Mouse (Mus musculus): Measurements from ENCODE around the gene Snx22. TPM values are rescaled to one million over a fixed set of nuclear protein-coding genes. Genes with fewer than 3 reads are reported as not detected.

The Snx22 gene
- polyA plus RNA-seq (2015; fragmentation: Nextera tagmentation; extraction: Ambion mirVana): 5.3 and 6.0 TPM in 2 replicates

DNA sequence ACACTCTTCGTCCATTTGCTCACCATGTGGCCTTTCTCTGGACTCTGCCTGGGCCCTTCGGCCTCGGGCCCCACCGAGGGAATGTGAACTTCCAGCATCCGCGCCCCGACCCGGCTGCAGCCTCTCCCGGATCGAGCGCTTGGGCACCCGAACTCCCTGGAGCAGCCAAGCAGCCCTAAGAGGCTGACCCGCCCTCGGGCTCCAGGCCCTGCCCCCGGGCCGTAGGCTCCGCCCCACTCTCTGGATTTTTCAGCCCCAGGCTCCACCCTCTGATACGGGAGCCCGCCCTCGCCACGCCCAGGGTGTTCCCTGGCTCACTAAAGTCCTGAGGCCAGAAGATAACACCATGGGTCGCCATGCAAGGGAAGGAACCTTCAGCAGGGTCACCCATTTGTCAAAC, at the start of gene Snx22:
TSS of gene Snx22 (minus strand) at position 137 of the 400 bp plus-strand sequence.
- Histone ChIP-seq H3K27ac (replicated peaks) (no peak within 1 kb of the TSS), H3K4me1 (peaks cover 14% of the 10 kb centered on the region), H3K9ac (peak within 1 kb of the TSS; percentile 40), H3K36me3 (peaks cover 24% of the 10 kb centered on the region), H3K4me2 (replicated peaks) (peak within 1 kb of the TSS; percentile 83), H3K9me3 (replicated peaks) (no peaks in the 10 kb centered on the region), H3K27me3 (peaks cover 34% of the 10 kb centered on the region), H3K4me3 (replicated peaks) (peak within 1 kb of the TSS; percentile 48)
- peak; percentile 67 for ATAC-seq (ENCODE audit: insufficient number of reproducible peaks, low FRiP score, low TSS enrichment, low read depth)
- WGBS: under 1% methylated on average over 22 of the region's 22 CpGs

DNA sequence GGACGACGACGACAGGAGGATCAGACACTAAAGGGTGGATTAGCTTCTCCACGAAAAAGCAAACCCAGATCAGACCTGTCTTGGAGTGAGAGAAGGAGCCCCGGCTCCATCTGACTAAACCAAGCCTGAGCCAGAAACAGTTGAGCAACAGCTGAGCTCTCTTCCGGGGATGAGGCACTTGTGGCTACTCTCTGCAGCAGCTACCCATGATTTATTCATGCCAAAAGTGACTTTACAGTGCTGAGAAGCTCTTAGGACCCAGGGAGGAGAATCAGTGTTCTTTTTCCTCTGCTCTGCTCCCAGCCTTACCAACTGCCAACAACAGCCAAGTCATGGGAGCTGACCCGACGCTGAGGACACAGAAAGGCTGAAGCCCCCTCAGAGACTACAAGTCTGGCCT, 47.4 kb upstream of the Snx22 start:
- WGBS: 62% methylated on average over 8 of the region's 8 CpGs
- no peaks in the 10 kb centered on the region for H3K4me1 ChIP-seq
- H3K27ac ChIP-seq (replicated peaks): peak overlapping the region; percentile 23; the same call in 1 of the 2 replicates
- no peak for ATAC-seq (ENCODE audit: insufficient number of reproducible peaks, low FRiP score, low TSS enrichment, low read depth)
- no peak overlapping the region for H3K4me3 ChIP-seq (replicated peaks)
- no peaks in the 10 kb centered on the region for H3K27me3 ChIP-seq
- no peak overlapping the region for H3K9ac ChIP-seq
- H3K36me3 ChIP-seq: peaks cover 16% of the 10 kb centered on the region; the same call in 1 of the 2 replicates
- no peak overlapping the region for H3K4me2 ChIP-seq (replicated peaks)
- H3K9me3 ChIP-seq (replicated peaks): no peaks in the 10 kb centered on the region

DNA sequence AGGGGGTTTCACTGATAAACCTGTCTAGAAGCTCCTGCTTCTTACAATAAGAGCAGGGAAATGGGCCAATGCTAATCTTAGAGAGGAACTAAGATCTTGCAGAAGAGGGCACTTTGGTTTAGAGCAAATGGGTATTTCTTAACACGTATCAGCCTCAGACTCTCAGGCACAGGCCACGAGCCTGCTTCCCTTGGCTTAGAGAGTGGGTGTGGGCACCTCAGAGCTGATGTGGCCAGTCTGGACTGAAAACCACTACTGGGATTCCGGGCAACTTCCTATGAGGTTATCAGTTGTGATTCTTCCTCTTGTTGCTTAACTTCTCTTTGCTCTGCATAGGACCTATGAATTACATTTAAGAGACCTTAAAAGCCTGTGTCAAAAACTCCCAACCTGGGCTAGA, 44.8 kb upstream of the Snx22 start:
- no peak overlapping the region for H3K27ac ChIP-seq (replicated peaks)
- no peak overlapping the region for H3K4me3 ChIP-seq (replicated peaks)
- no peak overlapping the region for H3K4me2 ChIP-seq (replicated peaks)
- no peaks in the 10 kb centered on the region for H3K9me3 ChIP-seq (replicated peaks)
- WGBS: 85% methylated on average over 3 of the region's 3 CpGs
- H3K9ac ChIP-seq: no peak overlapping the region
- peaks cover 16% of the 10 kb centered on the region; the same call in 1 of the 2 replicates for H3K36me3 ChIP-seq
- ATAC-seq (ENCODE audit: insufficient number of reproducible peaks, low FRiP score, low TSS enrichment, low read depth): no peak
- H3K4me1 ChIP-seq: 0 out of 2 replicates have a peak, but pooled peaks cover 6% of the 10 kb centered on the region
- H3K27me3 ChIP-seq: no peaks in the 10 kb centered on the region

DNA sequence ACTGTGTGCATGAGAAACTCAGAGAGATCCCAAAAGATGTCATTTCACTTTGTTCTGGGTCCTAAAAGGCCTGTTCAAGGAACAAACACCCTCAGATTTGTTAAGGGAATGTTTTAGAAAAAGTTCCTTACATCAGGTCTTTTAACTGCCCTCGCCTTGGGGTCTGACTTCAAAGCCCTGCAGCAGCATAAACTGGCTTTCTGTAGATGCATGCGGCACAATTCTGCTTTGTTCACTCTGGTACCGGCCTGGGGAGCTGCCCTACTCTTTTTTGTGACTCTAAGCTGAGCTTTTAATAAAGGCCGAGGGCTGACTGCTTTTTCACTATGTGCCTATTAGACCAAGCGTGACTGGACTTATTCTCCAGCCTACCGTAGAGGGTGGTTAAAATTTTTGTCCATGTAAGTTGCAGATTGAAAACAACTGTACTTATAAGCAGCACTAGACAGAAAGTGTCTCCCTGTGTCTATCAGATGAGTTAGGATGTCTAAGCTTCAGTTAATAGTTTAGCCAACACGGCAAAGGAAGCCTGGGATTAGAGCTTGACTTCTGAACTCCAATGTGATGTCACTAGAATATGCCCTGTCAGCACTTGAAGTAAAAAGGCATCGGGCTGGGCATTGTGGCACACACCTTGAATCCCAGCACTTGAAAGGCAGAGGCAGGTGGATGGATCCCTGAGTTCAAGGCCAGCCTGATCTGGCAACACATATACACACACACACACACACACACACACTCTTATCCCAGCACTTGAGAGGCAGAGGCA, 41.3 kb upstream of the Snx22 start:
- Histone ChIP-seq H3K9ac (no peak overlapping the region), H3K4me2 (replicated peaks) (no peak overlapping the region), H3K4me1 (0 out of 2 replicates have a peak, but pooled peaks cover 6% of the 10 kb centered on the region), H3K4me3 (replicated peaks) (no peak overlapping the region), H3K36me3 (peaks cover 40% of the 10 kb centered on the region), H3K9me3 (replicated peaks) (no peaks in the 10 kb centered on the region), H3K27ac (replicated peaks) (no peak overlapping the region), H3K27me3 (no peaks in the 10 kb centered on the region)
- no peak; the same call in 1 of the 2 replicates for ATAC-seq (ENCODE audit: insufficient number of reproducible peaks, low FRiP score, low TSS enrichment, low read depth)
- 45% methylated on average over 8 of the region's 8 CpGs for WGBS

DNA sequence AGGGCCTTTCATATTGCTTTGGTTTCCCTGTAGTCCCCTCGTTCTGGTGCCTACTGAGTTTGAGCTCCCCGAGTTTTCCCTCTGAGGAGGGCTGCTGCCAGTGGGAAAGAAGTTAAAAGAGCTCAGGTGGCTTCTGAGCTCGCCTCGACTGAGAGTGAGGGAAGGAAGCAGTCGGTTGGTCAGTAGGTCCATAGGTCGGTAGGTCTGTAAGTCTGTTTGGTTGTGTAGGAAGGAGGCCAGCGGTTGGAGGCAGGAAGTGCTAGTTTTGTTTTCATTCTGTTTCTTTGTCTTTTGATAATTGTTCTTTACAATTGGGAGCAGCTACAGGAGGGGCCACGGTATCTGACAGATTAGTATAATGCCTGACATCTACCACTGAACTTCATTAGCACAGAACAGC, 40.6 kb upstream of the Snx22 start:
- H3K9ac ChIP-seq: no peak overlapping the region
- no peaks in the 10 kb centered on the region for H3K27me3 ChIP-seq
- peaks cover 42% of the 10 kb centered on the region for H3K36me3 ChIP-seq
- H3K4me3 ChIP-seq (replicated peaks): no peak overlapping the region
- H3K4me1 ChIP-seq: 0 out of 2 replicates have a peak, but pooled peaks cover 6% of the 10 kb centered on the region
- WGBS: 61% methylated on average over 8 of the region's 8 CpGs
- ATAC-seq (ENCODE audit: insufficient number of reproducible peaks, low FRiP score, low TSS enrichment, low read depth): no peak
- no peak overlapping the region for H3K4me2 ChIP-seq (replicated peaks)
- H3K27ac ChIP-seq (replicated peaks): no peak overlapping the region
- H3K9me3 ChIP-seq (replicated peaks): no peaks in the 10 kb centered on the region

DNA sequence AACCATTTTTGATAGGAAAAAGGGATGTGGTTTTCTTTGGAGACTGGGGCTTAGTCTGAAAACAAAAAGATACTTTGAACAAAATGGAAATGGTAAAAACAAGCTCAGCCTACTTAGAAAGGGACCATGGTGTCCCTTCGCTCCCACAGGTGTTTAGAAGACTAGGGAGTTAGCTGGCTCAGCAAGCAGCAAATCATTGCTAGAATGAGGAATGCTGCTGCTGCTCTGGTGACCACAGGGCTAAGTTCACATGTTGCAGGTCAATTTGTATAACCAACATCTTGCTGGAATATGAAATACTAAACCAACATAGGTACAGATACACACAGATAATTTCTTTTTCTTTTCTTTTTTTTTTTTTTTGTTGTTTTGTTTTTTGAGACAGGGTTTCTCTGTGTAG, 40.1 kb upstream of the Snx22 start:
- Histone ChIP-seq H3K36me3 (peaks cover 45% of the 10 kb centered on the region), H3K4me3 (replicated peaks) (no peak overlapping the region), H3K4me1 (0 out of 2 replicates have a peak, but pooled peaks cover 6% of the 10 kb centered on the region), H3K9me3 (replicated peaks) (no peaks in the 10 kb centered on the region), H3K27me3 (no peaks in the 10 kb centered on the region), H3K27ac (replicated peaks) (no peak overlapping the region), H3K4me2 (replicated peaks) (no peak overlapping the region), H3K9ac (no peak overlapping the region)
- WGBS: 100% methylated on average over 1 of the region's 1 CpGs
- ATAC-seq (ENCODE audit: insufficient number of reproducible peaks, low FRiP score, low TSS enrichment, low read depth): no peak

DNA sequence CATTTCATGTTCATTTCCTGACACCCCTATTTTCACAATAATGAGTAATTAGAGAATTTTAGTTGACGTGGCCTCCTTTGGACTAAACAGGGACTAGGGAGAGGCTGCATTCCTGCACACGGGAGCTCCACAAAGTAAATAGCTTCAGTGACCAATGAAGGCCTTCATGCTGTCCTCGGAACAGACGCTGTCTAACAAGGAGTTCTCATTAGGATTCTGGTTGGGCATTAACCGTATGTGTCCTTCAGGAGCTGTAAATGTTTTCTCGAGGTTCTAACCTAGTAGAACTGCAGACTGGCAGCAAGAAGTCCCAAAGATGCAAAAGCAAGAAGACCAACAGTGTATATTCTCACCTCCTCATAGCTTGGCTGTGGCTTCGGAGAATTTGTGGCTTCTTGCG, 35.6 kb upstream of the Snx22 start:
- Histone ChIP-seq H3K9ac (no peak overlapping the region), H3K27ac (replicated peaks) (no peak overlapping the region), H3K9me3 (replicated peaks) (no peaks in the 10 kb centered on the region), H3K27me3 (no peaks in the 10 kb centered on the region), H3K4me2 (replicated peaks) (no peak overlapping the region), H3K36me3 (peaks cover 74% of the 10 kb centered on the region), H3K4me1 (no peaks in the 10 kb centered on the region), H3K4me3 (replicated peaks) (no peak overlapping the region)
- no peak for ATAC-seq (ENCODE audit: insufficient number of reproducible peaks, low FRiP score, low TSS enrichment, low read depth)
- WGBS: 84% methylated on average over 8 of the region's 8 CpGs

DNA sequence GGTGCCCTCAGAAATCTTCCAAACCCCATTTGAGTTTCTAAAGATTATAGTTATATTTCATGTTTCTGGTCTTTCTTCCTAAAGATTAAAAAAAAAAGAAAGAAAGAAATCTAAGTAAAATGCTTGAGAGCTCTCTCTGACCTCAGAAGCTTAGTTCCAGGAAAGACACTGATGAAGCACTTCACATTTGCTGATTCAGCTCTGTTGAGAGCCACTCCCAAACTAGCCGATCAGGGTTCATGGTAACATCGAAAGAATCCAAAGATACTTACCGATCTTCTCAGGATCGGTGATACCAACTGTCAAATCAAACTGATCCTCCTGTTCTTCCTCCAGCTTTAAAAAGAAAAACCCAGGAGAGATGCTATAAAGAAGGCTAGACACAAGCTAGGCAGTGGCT, 35.1 kb upstream of the Snx22 start:
- no peaks in the 10 kb centered on the region for H3K4me1 ChIP-seq
- H3K9me3 ChIP-seq (replicated peaks): no peaks in the 10 kb centered on the region
- no peak overlapping the region for H3K27ac ChIP-seq (replicated peaks)
- no peak for ATAC-seq (ENCODE audit: insufficient number of reproducible peaks, low FRiP score, low TSS enrichment, low read depth)
- no peak overlapping the region for H3K4me3 ChIP-seq (replicated peaks)
- H3K9ac ChIP-seq: no peak overlapping the region
- peaks cover 74% of the 10 kb centered on the region for H3K36me3 ChIP-seq
- WGBS: 83% methylated on average over 4 of the region's 4 CpGs
- H3K4me2 ChIP-seq (replicated peaks): no peak overlapping the region
- H3K27me3 ChIP-seq: no peaks in the 10 kb centered on the region

DNA sequence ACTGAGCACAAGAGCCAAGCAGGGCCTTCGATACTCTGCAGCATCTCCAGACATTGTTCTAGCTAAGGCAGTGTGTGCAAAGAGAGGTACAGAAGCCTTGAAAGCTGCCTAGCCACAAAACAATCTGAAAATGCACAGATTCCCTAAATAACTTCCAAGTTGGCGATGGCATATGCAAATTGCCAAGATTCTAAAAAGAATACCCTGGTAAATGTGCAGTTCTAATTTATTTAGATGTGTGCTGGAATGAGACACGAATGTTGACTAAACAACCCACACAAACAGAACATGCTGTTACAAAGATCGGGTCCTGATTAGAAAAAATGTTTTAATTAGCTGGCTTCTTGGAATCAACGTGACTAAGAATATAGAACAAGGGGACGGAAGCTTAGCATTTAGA, 33.1 kb upstream of the Snx22 start:
- no peak for ATAC-seq (ENCODE audit: insufficient number of reproducible peaks, low FRiP score, low TSS enrichment, low read depth)
- no peaks in the 10 kb centered on the region for H3K27me3 ChIP-seq

DNA sequence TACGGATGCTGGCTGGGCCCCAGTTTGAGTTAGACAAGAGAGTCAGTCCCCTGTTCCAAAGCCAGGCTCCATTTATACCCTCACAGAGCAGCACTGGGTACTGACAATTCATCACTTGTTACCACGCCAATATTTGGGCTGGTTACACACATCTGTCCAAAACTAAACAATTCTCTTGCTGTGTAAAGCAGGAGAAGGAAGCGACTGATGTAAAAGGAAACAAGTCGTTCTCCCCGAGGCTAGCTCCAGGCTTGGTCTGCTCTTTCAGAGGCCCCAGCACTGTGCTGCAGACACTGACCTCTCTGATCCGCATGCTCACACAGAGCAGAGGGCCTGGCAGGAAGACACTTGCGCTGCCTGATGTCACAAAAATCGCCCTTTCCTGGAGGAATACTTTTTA, 32.1 kb upstream of the Snx22 start:
- Histone ChIP-seq H3K9ac (no peak overlapping the region), H3K4me3 (replicated peaks) (no peak overlapping the region), H3K36me3 (peaks cover 79% of the 10 kb centered on the region), H3K27me3 (no peaks in the 10 kb centered on the region), H3K4me1 (no peaks in the 10 kb centered on the region), H3K27ac (replicated peaks) (no peak overlapping the region), H3K9me3 (replicated peaks) (no peaks in the 10 kb centered on the region), H3K4me2 (replicated peaks) (no peak overlapping the region)
- no peak; the same call in 1 of the 2 replicates for ATAC-seq (ENCODE audit: insufficient number of reproducible peaks, low FRiP score, low TSS enrichment, low read depth)
- WGBS: 52% methylated on average over 8 of the region's 8 CpGs

More for the DNA sequence above, 33.1 kb upstream of the Snx22 start:
- no peak overlapping the region for H3K27ac ChIP-seq (replicated peaks)
- H3K9me3 ChIP-seq (replicated peaks): no peaks in the 10 kb centered on the region
- peaks cover 80% of the 10 kb centered on the region for H3K36me3 ChIP-seq
- H3K4me3 ChIP-seq (replicated peaks): no peak overlapping the region
- 60% methylated on average over 6 of the region's 6 CpGs for WGBS
- no peak overlapping the region for H3K4me2 ChIP-seq (replicated peaks)
- H3K4me1 ChIP-seq: no peaks in the 10 kb centered on the region
- no peak overlapping the region for H3K9ac ChIP-seq

DNA sequence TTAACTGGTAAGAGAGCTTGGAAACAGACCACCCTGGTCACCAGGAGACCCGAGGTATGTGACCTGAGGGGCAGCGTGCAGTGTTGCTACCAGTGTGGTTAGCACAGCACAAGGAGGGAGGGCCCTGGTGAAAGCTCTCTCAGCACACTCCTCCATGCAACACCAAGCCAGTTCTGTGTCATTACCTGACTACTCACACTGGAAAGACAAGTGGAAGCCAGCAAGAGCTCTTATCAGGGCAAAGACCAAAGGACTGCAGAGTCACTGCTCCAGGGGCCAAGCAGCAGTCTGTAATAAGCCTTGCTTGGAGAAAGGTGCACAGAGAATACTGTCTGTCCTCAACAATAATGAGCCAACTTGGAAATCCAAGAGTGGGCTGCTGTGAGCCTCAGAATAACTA, 23.1 kb upstream of the Snx22 start:
- H3K36me3 ChIP-seq: peaks cover 91% of the 10 kb centered on the region
- H3K9ac ChIP-seq: no peak overlapping the region
- no peak overlapping the region for H3K4me2 ChIP-seq (replicated peaks)
- no peak for ATAC-seq (ENCODE audit: insufficient number of reproducible peaks, low FRiP score, low TSS enrichment, low read depth)
- WGBS: 54% methylated on average over 2 of the region's 2 CpGs
- no peak overlapping the region for H3K4me3 ChIP-seq (replicated peaks)
- no peaks in the 10 kb centered on the region for H3K9me3 ChIP-seq (replicated peaks)
- no peaks in the 10 kb centered on the region for H3K27me3 ChIP-seq
- H3K4me1 ChIP-seq: no peaks in the 10 kb centered on the region
- no peak overlapping the region for H3K27ac ChIP-seq (replicated peaks)

Measured in embryonic facial prominence, embryonic 15.5 days (tissue).